Mouse (Mus musculus): ENCODE measurements around the gene Rhot1. TPM values are rescaled to one million over a fixed set of nuclear protein-coding genes. Genes with fewer than 3 reads are reported as not detected.
A peak's percentile ranks its signal among the peaks of the same experiment; 100 is the strongest.

Rhot1 gene
- polyA plus RNA-seq, 1 experiment from 2014 or later = 79.5 TPM

GRCm38 (mm10) chr11:80311271-80311670 lies 102.5 kb downstream of the Rhot1 start:
- Histone ChIP-seq H3K9me3 (ENCODE audit: control insufficient read depth, low read length) (no peaks in the 10 kb centered on the region), H3K4me1 (replicated peaks; ENCODE audit: control insufficient read depth, insufficient read depth, low read length) (peaks cover 35% of the 10 kb centered on the region), H3K4me2 (ENCODE audit: low read length) (no peak overlapping the region), H3K9ac (replicated peaks; ENCODE audit: low read depth, low read length) (no peak overlapping the region), H3K4me3 (replicated peaks; ENCODE audit: low read length) (no peak overlapping the region), H3K27ac (ENCODE audit: low read length) (peak overlapping the region; percentile 70), H3K27me3 (replicated peaks; ENCODE audit: control insufficient read depth, insufficient read depth, low read length) (no peaks in the 10 kb centered on the region), H3K36me3 (ENCODE audit: control insufficient read depth, insufficient read depth) (no peaks in the 10 kb centered on the region)
- WGBS = 28% methylated on average over 4 of the region's 4 CpGs
- no peak for ATAC-seq

GRCm38 (mm10) chr11:80312049-80312448 lies 103.2 kb downstream of the Rhot1 start:
- Histone ChIP-seq H3K27me3 (replicated peaks; ENCODE audit: control insufficient read depth, insufficient read depth, low read length) (no peaks in the 10 kb centered on the region), H3K4me3 (replicated peaks; ENCODE audit: low read length) (no peak overlapping the region), H3K27ac (ENCODE audit: low read length) (peak overlapping the region; percentile 58), H3K4me2 (ENCODE audit: low read length) (no peak overlapping the region), H3K36me3 (ENCODE audit: control insufficient read depth, insufficient read depth) (no peaks in the 10 kb centered on the region), H3K9me3 (ENCODE audit: control insufficient read depth, low read length) (no peaks in the 10 kb centered on the region), H3K4me1 (replicated peaks; ENCODE audit: control insufficient read depth, insufficient read depth, low read length) (peaks cover 38% of the 10 kb centered on the region), H3K9ac (replicated peaks; ENCODE audit: low read depth, low read length) (no peak overlapping the region)
- 16% methylated on average over 2 of the region's 2 CpGs for WGBS
- ATAC-seq = no peak

- Histone ChIP-seq H3K4me1 (replicated peaks; ENCODE audit: control insufficient read depth, insufficient read depth, low read length) (peaks cover 38% of the 10 kb centered on the region), H3K27ac (ENCODE audit: low read length) (peak overlapping the region; percentile 58), H3K9me3 (ENCODE audit: control insufficient read depth, low read length) (no peaks in the 10 kb centered on the region), H3K4me3 (replicated peaks; ENCODE audit: low read length) (no peak overlapping the region), H3K27me3 (replicated peaks; ENCODE audit: control insufficient read depth, insufficient read depth, low read length) (no peaks in the 10 kb centered on the region), H3K36me3 (ENCODE audit: control insufficient read depth, insufficient read depth) (no peaks in the 10 kb centered on the region), H3K4me2 (ENCODE audit: low read length) (no peak overlapping the region), H3K9ac (replicated peaks; ENCODE audit: low read depth, low read length) (no peak overlapping the region)
- 18% methylated on average over 6 of the region's 6 CpGs for WGBS
- ATAC-seq = no peak
These were observed 103.7 kb downstream of the Rhot1 start for GRCm38 (mm10) chr11:80312565-80312964.

GRCm38 (mm10) chr11:80313462-80313861 lies 104.6 kb downstream of the Rhot1 start:
- Histone ChIP-seq H3K27me3 (replicated peaks; ENCODE audit: control insufficient read depth, insufficient read depth, low read length) (no peaks in the 10 kb centered on the region), H3K27ac (ENCODE audit: low read length) (no peak overlapping the region), H3K4me2 (ENCODE audit: low read length) (no peak overlapping the region), H3K9me3 (ENCODE audit: control insufficient read depth, low read length) (no peaks in the 10 kb centered on the region), H3K4me1 (replicated peaks; ENCODE audit: control insufficient read depth, insufficient read depth, low read length) (peaks cover 42% of the 10 kb centered on the region), H3K4me3 (replicated peaks; ENCODE audit: low read length) (no peak overlapping the region), H3K9ac (replicated peaks; ENCODE audit: low read depth, low read length) (no peak overlapping the region), H3K36me3 (ENCODE audit: control insufficient read depth, insufficient read depth) (no peaks in the 10 kb centered on the region)
- no peak for ATAC-seq
- 68% methylated on average over 1 of the region's 1 CpGs for WGBS

GRCm38 (mm10) chr11:80313944-80314343 lies 105.1 kb downstream of the Rhot1 start:
- no peak for ATAC-seq
- Histone ChIP-seq H3K4me1 (replicated peaks; ENCODE audit: control insufficient read depth, insufficient read depth, low read length) (peaks cover 43% of the 10 kb centered on the region), H3K4me3 (replicated peaks; ENCODE audit: low read length) (no peak overlapping the region), H3K9ac (replicated peaks; ENCODE audit: low read depth, low read length) (no peak overlapping the region), H3K27me3 (replicated peaks; ENCODE audit: control insufficient read depth, insufficient read depth, low read length) (no peaks in the 10 kb centered on the region), H3K27ac (ENCODE audit: low read length) (no peak overlapping the region), H3K4me2 (ENCODE audit: low read length) (no peak overlapping the region), H3K9me3 (ENCODE audit: control insufficient read depth, low read length) (no peaks in the 10 kb centered on the region), H3K36me3 (ENCODE audit: control insufficient read depth, insufficient read depth) (no peaks in the 10 kb centered on the region)
- 68% methylated on average over 4 of the region's 4 CpGs for WGBS

- Histone ChIP-seq H3K27me3 (replicated peaks; ENCODE audit: control insufficient read depth, insufficient read depth, low read length) (no peaks in the 10 kb centered on the region), H3K36me3 (ENCODE audit: control insufficient read depth, insufficient read depth) (no peaks in the 10 kb centered on the region), H3K4me3 (replicated peaks; ENCODE audit: low read length) (no peak overlapping the region), H3K9me3 (ENCODE audit: control insufficient read depth, low read length) (no peaks in the 10 kb centered on the region), H3K27ac (ENCODE audit: low read length) (peak overlapping the region; percentile 74), H3K4me2 (ENCODE audit: low read length) (no peak overlapping the region), H3K4me1 (replicated peaks; ENCODE audit: control insufficient read depth, insufficient read depth, low read length) (peaks cover 42% of the 10 kb centered on the region), H3K9ac (replicated peaks; ENCODE audit: low read depth, low read length) (no peak overlapping the region)
- peak; percentile 92 for ATAC-seq
- 18% methylated on average over 10 of the region's 10 CpGs for WGBS
These were observed 107.2 kb downstream of the Rhot1 start for GRCm38 (mm10) chr11:80315743-80316639.

Other genes with a start within 250 kb of the Rhot1 start
- gene Utp6, start 246.6 kb upstream of the Rhot1 start, polyA plus RNA-seq (2015; fragmentation: Nextera tagmentation; extraction: Ambion mirVana) = 49.8 and 57.3 TPM in 2 replicates
- gene Suz12, start 215.9 kb upstream of the Rhot1 start, polyA plus RNA-seq (2015; fragmentation: Nextera tagmentation; extraction: Ambion mirVana) = 17.5 and 19.2 TPM in 2 replicates
- 15.8 and 22.0 TPM in 2 replicates for gene Crlf3, start 128.0 kb upstream of the Rhot1 start, polyA plus RNA-seq (2015; fragmentation: Nextera tagmentation; extraction: Ambion mirVana)
- gene Atad5, start 119.6 kb upstream of the Rhot1 start, polyA plus RNA-seq (2015; fragmentation: Nextera tagmentation; extraction: Ambion mirVana) = 8.2 and 8.3 TPM in 2 replicates
- gene Tefm, start 66.8 kb upstream of the Rhot1 start, polyA plus RNA-seq (2015; fragmentation: Nextera tagmentation; extraction: Ambion mirVana) = 24.9 and 27.2 TPM in 2 replicates
- 2.9 and 3.0 TPM in 2 replicates for gene Adap2, start 54.9 kb upstream of the Rhot1 start, polyA plus RNA-seq (2015; fragmentation: Nextera tagmentation; extraction: Ambion mirVana)
- 3.1 and 3.4 TPM in 2 replicates for gene Rnf135, start 25.2 kb upstream of the Rhot1 start, polyA plus RNA-seq (2015; fragmentation: Nextera tagmentation; extraction: Ambion mirVana)
- 12.2 and 13.5 TPM in 2 replicates for gene Rhbdl3, start 91.9 kb downstream of the Rhot1 start, polyA plus RNA-seq (2015; fragmentation: Nextera tagmentation; extraction: Ambion mirVana)
- gene 5730455P16Rik, start 169.0 kb downstream of the Rhot1 start, polyA plus RNA-seq (2015; fragmentation: Nextera tagmentation; extraction: Ambion mirVana) = 35.3 and 41.6 TPM in 2 replicates
- 246 and 250 TPM in 2 replicates for gene Zfp207, start 174.3 kb downstream of the Rhot1 start, polyA plus RNA-seq (2015; fragmentation: Nextera tagmentation; extraction: Ambion mirVana)
- 336 and 357 TPM in 2 replicates for gene Psmd11, start 219.6 kb downstream of the Rhot1 start, polyA plus RNA-seq (2015; fragmentation: Nextera tagmentation; extraction: Ambion mirVana)

Measured in forebrain, embryonic 16.5 days (tissue).